Mouse (Mus musculus) cortical plate, adult 2 months (tissue): ENCODE results near the gene Cacnb2.

ENCODE experiments used
- CTCF ChIP-seq: fragments of 200-500 bp; IDR thresholded peaks from 2 replicates; pipeline ENCODE4 v1.5.1; 2011; ENCODE audit warnings: mild to moderate bottlenecking, control low read depth, low read length; ENCODE audit not compliant: insufficient read depth; ENCODE audit errors: extremely low read depth
- POLR2A ChIP-seq: fragments of 200-500 bp; IDR thresholded peaks from 2 replicates; pipeline ENCODE4 v1.6.1; 2011; ENCODE audit warnings: mild to moderate bottlenecking, low read length, control low read depth; ENCODE audit not compliant: insufficient read depth; ENCODE audit errors: extremely low read depth

DNA sequence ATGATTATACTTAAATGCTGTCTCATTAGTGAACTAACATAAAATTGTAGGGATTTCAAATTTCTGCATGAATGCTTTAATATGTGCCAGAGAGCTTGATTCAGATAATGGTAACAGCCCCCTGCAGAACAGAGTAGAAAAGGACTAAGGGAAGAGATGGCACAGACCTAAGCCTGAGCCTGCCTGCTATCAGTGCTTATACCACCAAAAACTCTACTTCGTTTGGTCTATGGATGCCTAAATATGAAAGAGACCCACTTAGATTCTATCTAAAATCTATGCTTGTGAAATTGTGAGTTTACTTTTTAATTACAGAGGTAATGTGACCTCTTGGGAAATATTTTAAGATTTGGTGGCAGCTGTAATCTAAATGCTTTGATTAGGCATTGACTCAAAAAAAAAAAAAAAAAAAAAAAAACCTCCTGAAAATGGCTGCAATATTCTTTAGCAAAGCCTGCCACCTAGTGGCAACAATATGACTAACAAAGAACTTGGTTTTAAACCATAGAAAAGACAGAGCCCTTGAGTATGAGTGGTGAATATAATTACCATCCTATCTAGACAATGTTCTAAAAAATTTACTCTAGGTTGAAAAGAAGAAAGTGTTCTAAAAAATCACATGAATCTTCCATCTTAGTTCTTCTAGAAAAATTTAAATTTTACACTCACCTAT, 100.2 kb downstream of the Cacnb2 start:
- no peak for TF ChIP-seq CTCF
- no peak for TF ChIP-seq POLR2A
